Mouse (Mus musculus) liver, embryonic 11.5 days (tissue): ENCODE data around the gene D5Ertd579e. TPM values are rescaled to one million over a fixed set of nuclear protein-coding genes. Genes with fewer than 3 reads are reported as not detected.
A peak's percentile ranks its signal among the peaks of the same experiment; 100 is the strongest.

ENCODE experiments used
- ATAC-seq: fragments of 200-750 bp; cut with Nextera tagmentation; replicated peaks from 2 replicates; pipeline ENCODE4 v1.8.0; 2017; ENCODE audit warnings: moderate number of reproducible peaks, mild to moderate bottlenecking, moderate TSS enrichment, moderate library complexity; ENCODE audit not compliant: low FRiP score
- DNase-seq: peaks from one replicate; pipeline ENCODE4 v3.0.0-alpha.2; 2017; ENCODE audit warnings: low spot score
- H3K27ac ChIP-seq: fragments of 300-500 bp; sonication (generic); 2 replicates; pipeline ENCODE4 v1.5.1; 2014; ENCODE audit warnings: mild to moderate bottlenecking, low read depth, low read length, control low read depth
- H3K27me3 ChIP-seq: fragments of 300-500 bp; sonication (generic); replicated peaks from 2 replicates; pipeline ENCODE4 v1.6.1; 2014; ENCODE audit warnings: low read length, mixed read lengths; ENCODE audit not compliant: control insufficient read depth, insufficient read depth
- H3K36me3 ChIP-seq: fragments of 300-500 bp; sonication (generic); 2 replicates; pipeline ENCODE4 v1.6.1; 2014; ENCODE audit warnings: mild to moderate bottlenecking, low read length, moderate library complexity, mixed read lengths; ENCODE audit not compliant: control insufficient read depth, insufficient read depth
- H3K4me1 ChIP-seq: fragments of 300-500 bp; sonication (generic); replicated peaks from 2 replicates; pipeline ENCODE4 v1.6.1; 2014; ENCODE audit warnings: low read length, mixed read lengths; ENCODE audit not compliant: control insufficient read depth, insufficient read depth
- H3K4me2 ChIP-seq: fragments of 300-500 bp; sonication (generic); 2 replicates; pipeline ENCODE4 v1.6.1; 2014; ENCODE audit warnings: mild to moderate bottlenecking, control low read depth, moderate library complexity
- H3K4me3 ChIP-seq: fragments of 300-500 bp; sonication (generic); 2 replicates; pipeline ENCODE4 v1.5.1; 2014; ENCODE audit warnings: low read depth, low read length, control low read depth
- H3K9ac ChIP-seq: fragments of 300-500 bp; sonication (generic); 2 replicates; pipeline ENCODE4 v1.6.1; 2014; ENCODE audit warnings: low read depth, low read length, control low read depth
- H3K9me3 ChIP-seq: fragments of 300-500 bp; sonication (generic); 2 replicates; pipeline ENCODE4 v1.6.1; 2016; ENCODE audit warnings: low read length, inconsistent platforms, mixed read lengths; ENCODE audit not compliant: control insufficient read depth
- WGBS: fragments of 180-500 bp; shearing (Covaris S2); extraction: QIAGEN DNeasy Blood & Tissue Kit; methylation state at CpG from one replicate; pipeline ENCODE4 v1.1.7; 2014; 5-methylcytosine and 5-hydroxymethylcytosine counted together
- polyA plus RNA-seq: library from polyadenylated mRNA; unstranded; fragments of >200 nt; fragmentation: Nextera tagmentation; extraction: Ambion mirVana; gene quantifications from 2 replicates; pipeline ENCODE4 v1.2.1, GENCODE M21; 2014

The D5Ertd579e gene
- polyA plus RNA-seq, 1 experiment from 2014 or later: 19.3 TPM

DNA sequence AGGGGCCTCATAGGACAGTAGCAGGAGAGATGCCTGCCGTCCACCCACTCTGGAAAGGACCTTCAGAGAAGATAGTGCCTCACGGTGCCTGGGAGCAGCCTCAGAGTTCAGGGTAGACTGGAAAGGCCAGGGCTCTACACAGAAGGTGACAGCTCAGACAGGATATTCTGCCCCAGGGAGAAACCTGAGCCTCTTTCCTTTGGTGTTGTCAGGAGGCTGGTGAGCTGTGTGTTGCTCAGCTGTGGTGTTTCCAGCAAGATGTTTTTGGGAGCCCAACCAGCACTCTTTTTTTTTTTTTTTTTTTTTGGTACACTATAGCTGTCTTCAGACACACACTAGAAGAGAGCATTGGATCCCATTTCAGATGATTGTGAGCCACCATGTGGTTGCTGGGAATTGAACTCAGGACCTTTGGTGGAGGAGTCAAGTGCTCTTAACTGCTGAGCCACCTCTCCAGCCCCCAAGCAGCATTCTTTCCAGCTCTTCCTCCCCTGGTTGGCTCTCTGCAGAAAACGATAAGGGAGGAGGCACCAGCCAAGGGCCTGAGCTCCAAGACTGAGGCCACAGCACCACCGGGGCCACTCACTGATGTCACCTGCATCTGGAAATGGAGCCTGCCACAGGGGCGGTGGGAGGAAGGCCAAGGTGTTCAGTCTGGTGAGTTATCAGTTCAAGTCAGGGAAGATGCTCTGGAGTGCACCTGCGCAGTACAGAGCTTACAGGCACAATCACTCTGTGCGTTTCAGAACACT lies 36.3 kb upstream of the D5Ertd579e start:
- Histone ChIP-seq H3K27me3 (peaks cover 4% of the 10 kb centered on the region; the same call in 1 of the 2 replicates), H3K4me1 (peaks cover 31% of the 10 kb centered on the region), H3K27ac (peak overlapping the region; percentile 11; the same call in 1 of the 2 replicates), H3K36me3 (no peaks in the 10 kb centered on the region), H3K4me3 (no peak overlapping the region), H3K9ac (no peak overlapping the region; the same call in 1 of the 2 replicates), H3K9me3 (no peaks in the 10 kb centered on the region), H3K4me2 (no peak overlapping the region)
- WGBS: 63% methylated on average over 7 of the region's 7 CpGs
- DNase-seq (no peak), ATAC-seq (peak; percentile 66)

DNA sequence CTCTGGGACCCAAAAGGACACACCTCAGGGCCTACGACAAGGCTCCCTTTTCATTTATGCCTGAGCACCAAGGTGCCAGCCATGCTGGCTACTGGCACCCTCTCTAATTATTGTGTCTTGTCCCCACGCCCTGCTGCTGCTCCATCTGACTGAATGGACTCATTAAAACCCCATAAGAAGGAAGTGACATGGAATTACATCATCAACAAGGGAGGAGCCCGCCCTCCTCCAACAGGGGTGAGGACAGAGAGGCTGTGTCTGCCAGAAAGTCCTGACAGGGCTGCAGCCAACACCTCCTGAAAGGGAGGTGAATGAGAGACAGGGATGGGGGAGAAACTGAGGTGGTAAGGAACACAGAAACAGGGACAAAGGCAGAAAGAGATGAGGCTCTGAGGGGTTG lies 34.9 kb upstream of the D5Ertd579e start:
- Histone ChIP-seq H3K4me3 (no peak overlapping the region), H3K36me3 (no peaks in the 10 kb centered on the region), H3K27ac (no peak overlapping the region), H3K4me2 (no peak overlapping the region), H3K4me1 (peaks cover 28% of the 10 kb centered on the region), H3K9ac (no peak overlapping the region), H3K9me3 (no peaks in the 10 kb centered on the region), H3K27me3 (peaks cover 4% of the 10 kb centered on the region; the same call in 1 of the 2 replicates)
- ATAC-seq (no peak), DNase-seq (no peak)
- 72% methylated on average over 3 of the region's 3 CpGs for WGBS

DNA sequence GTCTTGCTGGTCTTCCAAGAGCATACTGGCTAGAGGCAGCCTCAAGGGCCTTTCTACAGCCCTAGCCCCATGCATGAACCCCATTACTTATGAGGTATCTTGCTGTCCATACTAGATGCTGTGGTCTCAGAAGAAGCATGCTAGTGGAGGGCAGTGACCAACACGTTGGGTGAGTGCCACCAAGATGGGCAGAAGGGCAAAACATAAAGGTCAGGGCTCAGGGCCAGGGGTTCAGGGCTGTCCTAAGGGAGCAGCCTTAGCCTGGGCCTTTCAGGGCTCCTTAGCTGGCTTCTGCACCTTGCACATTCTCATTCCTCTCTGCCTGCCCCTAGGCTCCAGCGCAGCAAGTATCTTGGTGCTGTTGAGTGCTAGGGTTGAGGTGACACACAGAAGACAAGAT lies 34.1 kb upstream of the D5Ertd579e start:
- WGBS: 89% methylated on average over 2 of the region's 2 CpGs
- Histone ChIP-seq H3K4me2 (no peak overlapping the region), H3K27ac (no peak overlapping the region), H3K9ac (no peak overlapping the region), H3K36me3 (no peaks in the 10 kb centered on the region), H3K4me3 (no peak overlapping the region), H3K4me1 (peaks cover 21% of the 10 kb centered on the region), H3K9me3 (no peaks in the 10 kb centered on the region), H3K27me3 (no peaks in the 10 kb centered on the region; the same call in 1 of the 2 replicates)
- DNase-seq (no peak), ATAC-seq (no peak)

DNA sequence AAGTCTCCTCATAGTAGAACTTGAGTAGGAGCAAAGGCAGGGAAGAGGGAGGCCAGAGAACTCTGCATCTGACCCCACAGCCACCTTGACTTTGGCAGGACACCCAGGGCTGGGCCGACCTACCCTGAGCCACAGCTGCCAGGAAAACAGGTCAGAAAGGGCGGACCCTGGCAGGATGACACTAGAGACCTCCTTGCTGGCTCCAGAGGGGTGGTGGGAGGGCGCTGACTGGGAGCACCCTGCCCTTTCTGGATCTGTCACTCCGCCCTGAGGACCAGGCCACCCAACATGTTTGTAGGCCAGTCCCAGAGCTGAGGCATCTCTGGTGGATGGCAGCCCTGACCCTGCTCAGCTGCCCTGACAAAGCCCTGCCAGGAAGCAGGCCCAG lies 33.3 kb upstream of the D5Ertd579e start:
- 79% methylated on average over 4 of the region's 4 CpGs for WGBS
- no peaks in the 10 kb centered on the region for H3K36me3 ChIP-seq
- no peak overlapping the region for H3K4me2 ChIP-seq
- H3K27me3 ChIP-seq: no peaks in the 10 kb centered on the region; the same call in 1 of the 2 replicates
- no peak overlapping the region for H3K4me3 ChIP-seq
- DNase-seq (no peak), ATAC-seq (no peak)
- H3K4me1 ChIP-seq: peaks cover 20% of the 10 kb centered on the region
- no peaks in the 10 kb centered on the region for H3K9me3 ChIP-seq
- H3K9ac ChIP-seq: no peak overlapping the region
- no peak overlapping the region for H3K27ac ChIP-seq

DNA sequence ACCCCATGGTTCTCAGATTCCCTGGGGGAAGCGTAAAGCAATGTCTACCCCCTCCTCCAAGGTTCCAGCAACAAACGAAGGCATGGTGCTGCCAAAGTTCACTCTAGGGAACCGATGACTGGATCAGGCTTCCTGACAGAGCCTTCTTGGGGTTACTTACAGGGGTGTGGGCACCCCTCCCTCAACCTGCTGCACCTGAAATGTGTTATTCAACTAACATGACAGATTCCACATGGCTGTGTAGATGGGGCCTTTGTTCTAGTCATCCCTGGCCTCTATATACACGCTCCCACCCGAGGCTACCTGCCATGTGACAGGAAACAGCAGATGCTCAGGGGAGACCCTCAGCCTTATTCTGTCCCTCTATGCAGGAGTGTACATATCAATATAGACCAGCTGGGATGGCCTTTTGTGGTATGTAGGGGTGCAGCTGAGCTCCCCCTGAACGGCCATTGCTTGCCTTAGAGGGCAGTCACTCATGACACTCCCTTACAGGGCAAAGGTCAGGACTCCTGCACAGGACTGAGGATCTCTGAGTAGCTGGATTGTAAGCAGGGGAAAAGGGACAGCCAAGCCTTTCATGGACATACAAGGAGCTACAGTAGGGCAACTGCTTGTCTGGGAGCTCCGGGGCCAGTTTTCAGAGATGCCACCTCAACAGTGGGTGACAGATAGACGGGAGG lies 32.7 kb upstream of the D5Ertd579e start:
- 80% methylated on average over 8 of the region's 8 CpGs for WGBS
- Histone ChIP-seq H3K36me3 (no peaks in the 10 kb centered on the region), H3K9ac (no peak overlapping the region), H3K4me2 (no peak overlapping the region), H3K27ac (no peak overlapping the region), H3K4me1 (peaks cover 21% of the 10 kb centered on the region), H3K27me3 (no peaks in the 10 kb centered on the region; the same call in 1 of the 2 replicates), H3K9me3 (no peaks in the 10 kb centered on the region), H3K4me3 (no peak overlapping the region)
- DNase-seq (no peak), ATAC-seq (no peak)

DNA sequence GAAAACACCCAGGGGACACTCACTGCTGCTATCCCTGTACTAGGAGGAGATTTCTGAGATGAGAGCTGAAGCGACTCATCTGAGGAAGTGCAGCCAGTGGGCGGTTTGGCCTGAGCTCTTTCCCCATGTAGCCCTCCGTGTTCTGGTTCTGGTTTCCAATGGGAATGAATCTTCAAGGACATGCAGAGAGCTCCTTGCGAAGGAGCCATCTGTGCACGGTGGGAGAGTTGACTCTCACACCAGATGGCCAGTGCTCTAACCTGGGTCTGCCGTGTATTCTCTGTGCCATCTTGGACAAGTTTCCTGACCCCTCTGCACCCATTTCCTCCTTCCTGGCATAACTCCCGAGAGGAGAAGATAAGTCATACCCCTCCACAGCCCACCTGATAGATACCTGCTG lies 32.0 kb upstream of the D5Ertd579e start:
- DNase-seq (no peak), ATAC-seq (no peak)
- no peaks in the 10 kb centered on the region for H3K9me3 ChIP-seq
- no peak overlapping the region for H3K27ac ChIP-seq
- no peak overlapping the region for H3K4me3 ChIP-seq
- H3K4me2 ChIP-seq: no peak overlapping the region
- WGBS: 71% methylated on average over 7 of the region's 7 CpGs
- H3K27me3 ChIP-seq: no peaks in the 10 kb centered on the region; the same call in 1 of the 2 replicates
- no peaks in the 10 kb centered on the region for H3K36me3 ChIP-seq
- H3K9ac ChIP-seq: no peak overlapping the region
- H3K4me1 ChIP-seq: peaks cover 26% of the 10 kb centered on the region

DNA sequence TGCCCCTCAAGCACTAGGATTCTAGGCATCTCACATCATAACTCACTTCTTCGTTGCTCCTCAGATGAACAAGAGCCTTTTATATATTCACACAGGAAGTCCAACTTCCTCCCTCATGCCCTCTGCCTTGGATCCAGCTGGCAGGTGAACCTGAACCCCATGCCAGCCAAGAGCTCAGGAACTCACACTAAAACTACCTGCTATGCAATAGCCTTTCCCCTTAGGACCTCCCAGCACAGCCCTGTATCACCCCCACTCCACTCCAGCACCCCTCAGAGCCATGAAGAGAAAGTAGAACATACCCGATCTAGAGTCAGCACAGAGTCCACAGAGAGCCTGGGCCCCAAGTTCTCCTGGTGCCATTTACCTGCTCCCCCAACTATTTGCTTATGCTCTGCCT lies 31.3 kb upstream of the D5Ertd579e start:
- H3K4me1 ChIP-seq: peaks cover 29% of the 10 kb centered on the region
- no peak for DNase-seq
- WGBS: 48% methylated on average over 2 of the region's 2 CpGs

DNA sequence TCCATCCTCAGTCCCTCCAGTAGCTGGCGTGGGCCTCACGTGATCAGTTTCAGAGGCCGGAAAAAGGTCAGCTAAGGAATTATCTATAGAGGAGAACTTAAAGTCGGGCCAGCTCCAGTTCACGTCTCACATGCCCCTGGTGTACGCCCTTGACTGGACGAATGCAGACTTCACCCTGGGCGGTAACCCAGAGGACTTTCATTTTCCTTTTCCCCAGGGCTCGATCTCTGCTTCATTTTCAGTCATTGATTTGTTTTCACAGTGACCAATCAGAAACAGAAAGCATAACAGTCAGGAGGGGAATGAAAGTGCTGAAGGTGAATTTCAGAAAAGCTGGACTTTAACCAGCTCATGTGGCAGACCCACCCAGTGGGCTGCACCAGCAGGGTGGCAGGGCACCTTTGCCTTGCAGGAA lies 30.6 kb upstream of the D5Ertd579e start:
- no peaks in the 10 kb centered on the region for H3K9me3 ChIP-seq

More for the DNA sequence above, 31.3 kb upstream of the D5Ertd579e start:
- 0 out of 2 replicates have a peak overlapping the region, but pooled peaks have one; percentile 17 for H3K27ac ChIP-seq
- H3K4me3 ChIP-seq: no peak overlapping the region
- ATAC-seq: no peak
- no peak overlapping the region for H3K9ac ChIP-seq
- no peak overlapping the region for H3K4me2 ChIP-seq
- no peaks in the 10 kb centered on the region for H3K9me3 ChIP-seq
- H3K27me3 ChIP-seq: no peaks in the 10 kb centered on the region; the same call in 1 of the 2 replicates
- no peaks in the 10 kb centered on the region for H3K36me3 ChIP-seq

More for the DNA sequence above, 30.6 kb upstream of the D5Ertd579e start:
- DNase-seq (no peak), ATAC-seq (no peak)
- 64% methylated on average over 9 of the region's 9 CpGs for WGBS
- H3K27ac ChIP-seq: peak overlapping the region; percentile 55
- H3K36me3 ChIP-seq: no peaks in the 10 kb centered on the region
- H3K4me1 ChIP-seq: peaks cover 31% of the 10 kb centered on the region
- H3K4me2 ChIP-seq: peak overlapping the region; percentile 14; the same call in 1 of the 2 replicates
- H3K4me3 ChIP-seq: no peak overlapping the region
- H3K27me3 ChIP-seq: no peaks in the 10 kb centered on the region; the same call in 1 of the 2 replicates
- no peak overlapping the region for H3K9ac ChIP-seq
